Mouse (Mus musculus) stomach, embryonic 14.5 days (tissue): ENCODE measurements around the gene 1110002E22Rik. TPM values are rescaled to one million over a fixed set of nuclear protein-coding genes. Genes with fewer than 3 reads are reported as not detected.

Source experiments
- ATAC-seq: fragments of 200-750 bp; cut with Nextera tagmentation; 2 replicates; pipeline ENCODE4 v1.8.0; 2017; ENCODE audit warnings: low read depth, moderate TSS enrichment; ENCODE audit not compliant: insufficient number of reproducible peaks, insufficient read depth, low FRiP score
- H3K27ac ChIP-seq: fragments of 300-500 bp; sonication (generic); 2 replicates; pipeline ENCODE4 v1.5.1; 2014; ENCODE audit warnings: mild to moderate bottlenecking, low read length, moderate library complexity, mixed read lengths
- H3K27me3 ChIP-seq: fragments of 300-500 bp; sonication (generic); 2 replicates; pipeline ENCODE4 v1.6.1; 2014; ENCODE audit warnings: low read length, control low read depth, mixed read lengths; ENCODE audit not compliant: control insufficient read depth, insufficient read depth
- H3K36me3 ChIP-seq: fragments of 300-500 bp; sonication (generic); 2 replicates; pipeline ENCODE4 v1.6.1; 2014; ENCODE audit warnings: mild to moderate bottlenecking, control low read depth, low read length, moderate library complexity, mixed read lengths; ENCODE audit not compliant: control insufficient read depth, insufficient read depth
- H3K4me1 ChIP-seq: fragments of 300-500 bp; sonication (generic); 2 replicates; pipeline ENCODE4 v1.6.1; 2014; ENCODE audit warnings: low read length, control low read depth, mixed read lengths; ENCODE audit not compliant: control insufficient read depth, insufficient read depth
- H3K4me2 ChIP-seq: fragments of 300-500 bp; sonication (generic); replicated peaks from 2 replicates; pipeline ENCODE4 v1.6.1; 2014; ENCODE audit warnings: low read depth, low read length, control low read depth
- H3K4me3 ChIP-seq: fragments of 300-500 bp; sonication (generic); 2 replicates; pipeline ENCODE4 v1.5.1; 2014; ENCODE audit warnings: low read depth, low read length, control low read depth
- H3K9ac ChIP-seq: fragments of 300-500 bp; sonication (generic); replicated peaks from 2 replicates; pipeline ENCODE4 v1.6.1; 2014; ENCODE audit warnings: low read depth, mild to moderate bottlenecking, control low read depth, low read length, moderate library complexity, mixed read lengths
- H3K9me3 ChIP-seq: fragments of 300-500 bp; sonication (generic); 2 replicates; pipeline ENCODE4 v1.6.1; 2016; ENCODE audit warnings: low read depth, low read length, control low read depth; ENCODE audit not compliant: control insufficient read depth
- WGBS: fragments of 180-500 bp; shearing (Covaris S2); extraction: QIAGEN DNeasy Blood & Tissue Kit; methylation state at CpG from one replicate; pipeline ENCODE4 v1.1.7; 2014; 5-methylcytosine and 5-hydroxymethylcytosine counted together
- polyA plus RNA-seq: library from polyadenylated mRNA; unstranded; fragments of >200 nt; fragmentation: Nextera tagmentation; extraction: Ambion mirVana; gene quantifications from 2 replicates; pipeline ENCODE4 v1.2.1, GENCODE M21; 2014

Gene 1110002E22Rik
- polyA plus RNA-seq, result 0.04 and 0.16 TPM in 2 replicates

- peaks cover 16% of the 10 kb centered on the region; the same call in 1 of the 2 replicates for H3K4me1 ChIP-seq
Measured at GRCm38 (mm10) chr3:138064732-138065645, at the start of gene 1110002E22Rik. Gene 1110002E22Rik (plus strand): TSS chr3:138065052.

GRCm38 (mm10) chr3:138016810-138017209 is 48.0 kb upstream of the 1110002E22Rik start:
- H3K36me3 ChIP-seq, result no peaks in the 10 kb centered on the region
- no peak for ATAC-seq
- H3K27ac ChIP-seq, result no peak overlapping the region
- H3K4me3 ChIP-seq, result no peak overlapping the region
- H3K4me2 ChIP-seq, result no peak overlapping the region
- no peaks in the 10 kb centered on the region for H3K9me3 ChIP-seq
- H3K9ac ChIP-seq, result no peak overlapping the region
- no peaks in the 10 kb centered on the region for H3K27me3 ChIP-seq
- no peaks in the 10 kb centered on the region for H3K4me1 ChIP-seq
- WGBS, result 94% methylated on average over 12 of the region's 12 CpGs

More at GRCm38 (mm10) chr3:138064732-138065645, at the start of gene 1110002E22Rik:
- Histone ChIP-seq H3K4me2 (no peak within 1 kb of the TSS), H3K27ac (no peak within 1 kb of the TSS; the same call in 1 of the 2 replicates), H3K4me3 (no peak within 1 kb of the TSS), H3K9me3 (no peaks in the 10 kb centered on the region), H3K36me3 (no peaks in the 10 kb centered on the region), H3K27me3 (no peaks in the 10 kb centered on the region), H3K9ac (no peak within 1 kb of the TSS)
- 73% methylated on average over 33 of the region's 33 CpGs for WGBS
- ATAC-seq, result no peak

GRCm38 (mm10) chr3:138022003-138022402 is 42.8 kb upstream of the 1110002E22Rik start:
- ATAC-seq, result no peak
- Histone ChIP-seq H3K4me3 (no peak overlapping the region), H3K27me3 (no peaks in the 10 kb centered on the region), H3K36me3 (no peaks in the 10 kb centered on the region), H3K9ac (no peak overlapping the region), H3K4me2 (no peak overlapping the region), H3K4me1 (no peaks in the 10 kb centered on the region), H3K9me3 (no peaks in the 10 kb centered on the region), H3K27ac (no peak overlapping the region)
- 70% methylated on average over 4 of the region's 4 CpGs for WGBS

DNA sequence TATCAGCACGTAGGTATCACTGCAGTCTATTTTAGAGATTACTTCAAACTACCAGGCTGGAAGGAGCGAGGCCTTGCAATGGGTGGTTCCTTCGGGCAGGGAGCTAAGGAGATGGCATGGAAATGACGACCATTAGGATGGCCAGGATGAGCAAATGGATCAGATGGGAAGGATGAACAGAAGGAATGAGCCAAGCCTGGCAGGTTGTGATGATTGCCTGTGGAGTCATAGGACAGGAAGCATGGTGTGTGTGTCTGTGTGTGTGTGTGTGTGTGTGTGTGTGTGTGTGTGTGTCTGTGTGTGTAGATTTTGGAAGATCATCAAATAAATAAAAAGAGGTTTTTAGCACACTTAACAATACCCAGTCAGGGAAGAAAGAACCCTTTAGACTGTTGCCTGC is 42.2 kb upstream of the 1110002E22Rik start:
- H3K4me3 ChIP-seq, result no peak overlapping the region
- no peak for ATAC-seq
- H3K36me3 ChIP-seq, result no peaks in the 10 kb centered on the region
- no peak overlapping the region for H3K27ac ChIP-seq
- 83% methylated on average over 4 of the region's 4 CpGs for WGBS
- H3K9ac ChIP-seq, result no peak overlapping the region
- no peak overlapping the region for H3K4me2 ChIP-seq
- H3K4me1 ChIP-seq, result no peaks in the 10 kb centered on the region
- no peaks in the 10 kb centered on the region for H3K27me3 ChIP-seq
- no peaks in the 10 kb centered on the region for H3K9me3 ChIP-seq

GRCm38 (mm10) chr3:138026286-138026685 is 38.6 kb upstream of the 1110002E22Rik start:
- Histone ChIP-seq H3K36me3 (no peaks in the 10 kb centered on the region), H3K4me1 (no peaks in the 10 kb centered on the region), H3K27ac (no peak overlapping the region), H3K27me3 (no peaks in the 10 kb centered on the region), H3K9me3 (no peaks in the 10 kb centered on the region), H3K4me3 (no peak overlapping the region), H3K9ac (no peak overlapping the region), H3K4me2 (no peak overlapping the region)
- 66% methylated on average over 10 of the region's 10 CpGs for WGBS
- ATAC-seq, result no peak

- H3K36me3 ChIP-seq, result no peaks in the 10 kb centered on the region
- H3K9me3 ChIP-seq, result no peaks in the 10 kb centered on the region
- no peak for ATAC-seq
- WGBS, result 79% methylated on average over 5 of the region's 5 CpGs
- H3K27me3 ChIP-seq, result no peaks in the 10 kb centered on the region
- no peaks in the 10 kb centered on the region for H3K4me1 ChIP-seq
- H3K27ac ChIP-seq, result no peak overlapping the region
- H3K4me3 ChIP-seq, result no peak overlapping the region
- no peak overlapping the region for H3K4me2 ChIP-seq
- H3K9ac ChIP-seq, result no peak overlapping the region
Measured at GRCm38 (mm10) chr3:138027575-138028362, 37.1 kb upstream of the 1110002E22Rik start.

- Histone ChIP-seq H3K27me3 (no peaks in the 10 kb centered on the region), H3K27ac (no peak overlapping the region), H3K9me3 (no peaks in the 10 kb centered on the region), H3K4me2 (no peak overlapping the region), H3K9ac (no peak overlapping the region), H3K36me3 (no peaks in the 10 kb centered on the region), H3K4me3 (no peak overlapping the region), H3K4me1 (no peaks in the 10 kb centered on the region)
- WGBS, result 89% methylated on average over 5 of the region's 5 CpGs
- no peak for ATAC-seq
Measured at GRCm38 (mm10) chr3:138029351-138029750, 35.5 kb upstream of the 1110002E22Rik start.

DNA sequence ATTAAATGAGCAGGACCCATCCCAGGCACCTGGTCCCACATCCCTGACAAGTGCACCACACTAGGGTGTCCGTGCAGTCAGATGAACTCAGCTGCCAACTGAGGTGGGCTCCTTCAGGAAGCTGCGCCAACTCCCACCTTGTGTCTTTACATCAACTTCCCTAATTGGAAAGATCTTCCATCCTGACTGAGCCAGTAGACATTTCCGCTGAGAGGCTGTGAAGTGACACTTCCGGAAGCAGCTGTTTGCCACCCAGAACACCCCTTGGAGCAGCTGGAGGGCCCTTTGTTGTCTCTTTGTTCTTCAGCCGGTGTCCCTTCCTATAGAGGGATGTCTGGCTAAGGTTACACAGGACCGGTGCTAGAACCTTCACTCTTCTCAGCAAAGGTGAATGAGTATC is 34.3 kb upstream of the 1110002E22Rik start:
- WGBS, result 84% methylated on average over 6 of the region's 6 CpGs
- H3K9me3 ChIP-seq, result no peaks in the 10 kb centered on the region
- H3K4me2 ChIP-seq, result no peak overlapping the region
- ATAC-seq, result no peak
- H3K9ac ChIP-seq, result no peak overlapping the region
- H3K27me3 ChIP-seq, result no peaks in the 10 kb centered on the region
- H3K4me3 ChIP-seq, result no peak overlapping the region
- no peaks in the 10 kb centered on the region for H3K36me3 ChIP-seq
- no peaks in the 10 kb centered on the region for H3K4me1 ChIP-seq
- no peak overlapping the region for H3K27ac ChIP-seq
